Mouse (Mus musculus): Measurements from ENCODE around the gene Rheb.
"Not testable (repeated sequence)": the region's sequence is repeated elsewhere in the genome, so short reads cannot be mapped to it uniquely, and the experiment has no call there.

The Rheb gene

DNA sequence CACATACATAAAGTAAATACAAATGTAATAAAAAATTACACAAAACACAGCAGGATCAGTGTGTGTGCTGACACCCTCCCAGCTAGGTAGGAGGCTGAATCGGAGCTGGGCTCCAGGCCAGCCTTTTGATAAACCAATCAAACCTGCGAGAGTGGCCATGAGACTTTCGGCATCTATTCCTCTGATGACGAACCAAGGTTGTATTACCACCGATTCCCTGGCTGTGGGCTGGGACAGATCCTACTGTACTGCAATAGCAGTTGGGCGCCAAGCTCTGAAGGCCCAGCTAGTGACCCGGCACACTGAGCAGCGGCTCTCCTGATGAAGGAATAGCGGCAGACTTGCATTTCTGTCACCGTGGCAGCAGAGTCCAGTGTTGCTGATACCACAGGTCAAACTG lies 43.8 kb downstream of the Rheb start:
- DNase-seq (ENCODE audit: low read depth in 1 of 2, low spot score in 2 of 2), result no peak

DNA sequence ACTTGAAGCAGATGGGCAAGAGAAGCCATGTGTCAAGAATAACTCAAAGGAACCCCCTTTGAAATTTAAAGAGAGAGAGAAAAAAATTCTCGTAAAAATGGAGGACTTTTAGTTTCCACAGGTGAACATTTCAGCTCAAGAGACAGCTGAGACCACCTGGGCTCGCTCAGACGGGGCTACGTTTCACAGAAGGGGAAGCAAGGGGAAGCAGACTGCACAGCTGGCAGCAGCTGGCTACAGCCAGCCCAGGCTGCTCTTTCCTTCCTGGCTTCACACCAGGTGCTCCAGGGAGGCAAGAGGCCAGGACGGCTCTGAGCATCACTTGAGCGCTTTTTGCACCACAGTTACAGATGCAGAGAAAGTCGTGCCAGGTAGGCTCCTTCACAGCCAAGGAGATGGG lies 44.6 kb downstream of the Rheb start:
- DNase-seq (ENCODE audit: low read depth in 1 of 2, low spot score in 2 of 2), result no peak

DNA sequence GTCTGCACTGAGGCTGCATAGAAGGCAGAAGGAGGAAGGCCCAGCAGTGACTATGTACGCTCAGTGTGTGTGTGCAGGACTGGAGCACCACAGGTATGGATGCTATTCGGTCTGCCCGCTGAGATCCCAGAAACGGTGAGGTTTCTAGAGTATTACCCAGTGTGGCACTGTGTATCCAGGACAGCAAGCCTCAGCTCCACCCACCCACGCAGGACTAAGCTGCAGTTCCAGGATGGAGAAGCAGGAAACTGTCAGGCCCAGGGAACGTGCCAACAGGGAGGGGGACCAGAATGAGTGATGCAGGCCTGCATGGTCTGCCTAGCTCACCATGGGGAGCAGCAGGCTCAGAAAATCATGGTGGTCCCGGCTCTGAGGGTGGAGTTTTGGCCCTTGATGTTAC lies 49.5 kb downstream of the Rheb start:
- DNase-seq (ENCODE audit: low read depth in 1 of 2, low spot score in 2 of 2), result no peak

DNA sequence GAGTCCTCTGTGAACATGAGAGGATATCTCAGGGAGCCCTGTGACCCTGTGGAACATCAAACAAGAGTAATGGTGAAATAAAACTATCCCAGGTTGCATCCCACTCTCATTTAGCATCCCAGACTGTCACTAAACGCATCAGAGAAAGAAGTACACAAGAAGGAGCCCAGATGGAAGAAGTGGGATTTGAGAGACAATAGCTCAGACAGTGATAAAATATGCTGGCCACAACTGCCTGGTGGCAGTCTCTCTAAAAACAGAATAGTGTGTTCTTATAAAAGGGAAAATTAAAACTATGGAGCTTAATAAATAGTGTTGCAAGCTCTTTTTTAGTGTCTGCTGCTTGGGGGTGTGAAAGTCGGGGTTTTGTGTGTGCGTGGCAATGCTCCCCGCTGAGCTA lies 59.5 kb downstream of the Rheb start:
- DNase-seq (ENCODE audit: low read depth in 1 of 2, low spot score in 2 of 2), result no peak

DNA sequence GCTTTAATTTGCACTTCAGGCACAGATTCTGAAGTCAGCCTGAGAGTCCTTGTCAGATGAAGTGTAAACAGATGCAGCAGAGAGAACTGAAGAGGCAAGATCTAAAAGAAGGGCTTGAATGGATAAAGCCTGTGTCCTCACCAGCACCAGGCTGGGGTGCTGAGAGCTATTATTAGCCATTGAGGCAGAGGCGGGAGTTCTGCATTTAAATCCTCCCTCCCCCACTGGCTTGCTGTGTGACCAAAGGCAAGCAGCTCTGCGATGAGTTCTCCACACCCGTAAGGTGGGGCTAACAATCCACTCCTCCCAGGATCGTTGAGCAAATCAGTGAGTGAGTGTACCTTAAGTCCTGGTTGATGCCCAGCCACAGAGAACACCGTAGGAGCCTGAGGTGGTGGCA lies 61.4 kb downstream of the Rheb start:
- DNase-seq (ENCODE audit: low read depth in 1 of 2, low spot score in 2 of 2), result no peak

DNA sequence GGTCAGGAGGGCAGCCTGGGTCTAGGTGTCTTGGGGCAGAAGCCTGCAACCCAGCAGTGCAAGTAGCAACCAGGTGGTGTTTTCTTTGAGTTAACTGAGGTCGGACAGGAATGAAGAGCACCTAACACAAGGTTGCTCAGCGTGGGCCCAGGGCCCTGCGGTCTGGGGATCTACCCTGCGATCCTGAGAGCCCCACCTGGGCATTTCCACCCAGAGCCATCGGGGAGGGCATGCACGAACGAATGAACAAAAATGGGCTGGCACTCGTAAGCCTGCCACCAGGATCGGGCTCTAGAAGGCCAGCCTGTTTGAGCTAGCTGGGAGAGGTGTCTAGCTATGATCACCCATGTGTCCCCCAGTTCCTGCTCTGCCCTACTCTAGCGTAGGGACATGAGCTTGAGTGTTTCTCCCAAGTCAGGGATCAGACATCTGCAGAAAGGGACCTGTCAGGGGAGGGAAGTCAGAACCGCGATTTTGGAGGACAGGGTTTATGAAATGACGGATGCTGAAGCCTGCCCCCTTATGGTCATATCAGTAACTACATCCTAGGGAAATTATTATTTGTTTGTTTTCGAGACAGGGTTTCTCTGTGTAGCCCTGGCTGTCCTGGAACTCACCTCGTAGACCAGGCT lies 62.4 kb downstream of the Rheb start:
- DNase-seq (ENCODE audit: low read depth in 1 of 2, low spot score in 2 of 2), result no peak

DNA sequence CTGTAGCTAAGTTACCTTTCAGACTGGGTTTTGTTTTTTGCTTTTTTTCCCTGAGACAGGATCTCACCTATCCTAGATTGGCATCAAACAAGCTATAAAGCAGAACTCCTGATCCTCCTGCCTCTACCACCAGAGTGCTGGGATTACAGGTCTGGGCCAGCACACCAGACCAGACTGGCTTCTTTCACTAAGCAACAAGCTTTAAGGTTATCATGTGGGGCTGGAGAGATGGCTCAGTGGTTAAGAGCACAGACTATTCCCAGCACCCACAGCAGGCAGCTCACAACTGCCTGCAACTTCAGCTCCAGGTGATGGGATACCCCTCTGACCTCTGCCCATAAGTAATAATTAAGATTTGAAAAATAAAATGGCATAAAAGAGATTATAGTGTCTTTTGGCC lies 63.1 kb downstream of the Rheb start:
- no peak for DNase-seq (ENCODE audit: low read depth in 1 of 2, low spot score in 2 of 2)

DNA sequence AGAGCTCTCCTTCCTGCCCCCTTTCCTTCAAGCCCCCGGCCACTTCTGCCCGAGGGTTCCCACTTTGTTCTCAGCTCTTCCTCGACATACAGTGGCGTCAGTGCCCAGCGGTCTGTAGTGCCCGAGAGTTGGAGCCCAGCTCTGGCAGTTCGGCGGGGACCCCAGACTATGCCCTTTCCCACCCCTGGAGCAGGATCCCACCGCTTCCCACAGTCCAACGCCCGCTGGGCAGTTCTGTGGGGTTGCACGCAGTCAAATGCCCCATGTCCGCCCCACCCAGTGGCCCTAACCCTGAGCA lies 63.6 kb downstream of the Rheb start:
- DNase-seq (ENCODE audit: low read depth in 1 of 2, low spot score in 2 of 2), result no peak

DNA sequence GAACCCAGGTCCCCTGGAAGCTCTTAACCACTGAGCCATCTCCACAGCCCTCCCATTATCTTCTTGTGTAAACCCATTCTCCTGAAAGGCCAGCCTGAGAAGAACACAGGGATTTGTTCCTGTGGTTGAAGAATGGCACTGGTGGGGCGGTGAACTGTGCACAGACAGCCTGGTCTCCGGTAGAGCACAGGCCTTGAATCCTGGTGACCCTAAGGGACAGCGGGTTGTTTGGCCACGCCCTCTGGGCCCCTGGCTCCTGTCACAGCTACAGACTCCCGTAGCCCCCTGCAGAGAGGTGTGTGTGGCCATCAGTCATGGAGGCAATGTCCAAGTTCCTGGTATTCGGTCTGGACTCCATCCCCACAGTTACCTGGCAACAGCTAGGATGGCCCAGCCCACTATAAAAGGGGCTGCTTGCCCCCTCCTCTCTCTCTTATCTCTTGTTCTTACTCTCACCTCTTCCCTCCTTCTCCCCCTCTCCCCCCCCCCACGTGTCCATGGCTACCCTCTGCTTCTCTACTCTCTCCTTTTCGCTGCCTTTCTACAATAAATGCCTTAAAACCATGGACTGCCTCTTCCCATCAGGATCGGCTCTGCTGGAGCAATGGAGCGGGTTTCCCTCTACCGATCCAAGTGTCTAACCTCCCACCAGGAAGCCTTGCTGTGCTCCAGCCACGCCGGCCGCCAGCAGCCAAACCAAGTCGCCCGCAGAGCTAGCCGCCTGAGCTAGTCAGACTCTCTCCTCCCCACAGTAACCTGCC lies 64.2 kb downstream of the Rheb start:
- no peak for DNase-seq (ENCODE audit: low read depth in 1 of 2, low spot score in 2 of 2)

DNA sequence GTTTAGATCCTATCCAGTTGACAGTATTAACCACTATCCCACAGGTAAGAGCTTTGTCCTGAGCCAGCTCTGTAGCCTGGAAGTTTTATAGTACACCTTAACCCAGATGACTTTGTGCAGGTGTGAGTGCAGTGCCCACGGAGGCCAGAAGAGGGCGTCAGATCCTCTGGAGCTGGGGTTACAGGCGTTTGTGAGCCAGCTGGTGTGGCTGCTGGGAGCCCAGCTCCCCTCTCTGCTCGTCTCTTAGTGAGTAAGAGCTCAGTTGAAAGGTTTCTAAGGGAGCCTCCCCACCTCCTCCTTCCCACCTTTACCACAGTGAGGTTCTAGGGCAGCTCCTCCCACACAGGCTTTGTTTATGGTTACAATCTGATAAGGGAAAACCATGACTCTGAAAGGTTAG lies 65.7 kb downstream of the Rheb start:
- no peak for DNase-seq (ENCODE audit: low read depth in 1 of 2, low spot score in 2 of 2)

DNA sequence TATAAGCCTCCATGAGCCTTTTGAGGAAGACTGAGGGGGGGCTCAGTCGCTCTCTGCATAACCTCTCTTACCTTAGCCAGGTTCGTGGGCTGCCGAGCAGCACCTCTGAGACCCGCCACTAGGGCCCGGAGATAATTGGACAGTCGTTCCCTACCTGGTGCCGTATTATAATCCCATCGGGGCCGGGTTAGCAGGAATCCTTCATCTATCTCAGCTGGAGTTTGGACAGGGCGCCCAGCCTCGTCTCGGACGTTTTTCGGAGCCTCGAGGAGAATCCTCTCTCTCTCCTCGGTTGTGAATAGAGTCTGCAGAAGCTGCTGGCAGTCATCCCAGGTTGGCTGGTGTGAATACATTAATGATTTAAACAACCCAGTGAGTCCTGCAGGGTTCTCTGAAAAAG lies 67.9 kb downstream of the Rheb start:
- not testable (repeated sequence) for DNase-seq (ENCODE audit: low read depth in 1 of 2, low spot score in 2 of 2)

DNA sequence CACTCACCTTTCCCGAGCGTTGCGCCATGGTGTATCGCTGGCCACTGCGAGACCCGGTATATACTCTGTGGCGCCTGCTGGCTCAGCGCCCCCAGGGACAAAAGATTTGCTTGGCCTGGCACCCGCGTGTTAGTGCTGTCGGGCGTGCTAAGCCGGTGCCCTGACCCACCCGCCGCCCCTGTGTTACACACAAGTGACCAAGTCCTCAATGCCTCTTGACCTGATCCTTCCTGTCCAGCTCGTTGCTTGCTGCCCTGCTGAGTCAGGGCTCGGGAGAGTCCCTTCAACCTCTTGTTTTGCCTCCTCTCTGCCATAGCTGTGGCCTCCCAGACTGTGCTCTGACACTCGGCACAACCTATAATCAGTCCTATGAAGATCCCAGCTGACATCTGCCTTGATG lies 84.6 kb downstream of the Rheb start, which contains the start of gene Crygn:
TSS of gene Crygn (minus strand) at position 193 of the 400 bp plus-strand sequence.
- DNase-seq (ENCODE audit: low read depth in 1 of 2, low spot score in 2 of 2), result no peak

DNA sequence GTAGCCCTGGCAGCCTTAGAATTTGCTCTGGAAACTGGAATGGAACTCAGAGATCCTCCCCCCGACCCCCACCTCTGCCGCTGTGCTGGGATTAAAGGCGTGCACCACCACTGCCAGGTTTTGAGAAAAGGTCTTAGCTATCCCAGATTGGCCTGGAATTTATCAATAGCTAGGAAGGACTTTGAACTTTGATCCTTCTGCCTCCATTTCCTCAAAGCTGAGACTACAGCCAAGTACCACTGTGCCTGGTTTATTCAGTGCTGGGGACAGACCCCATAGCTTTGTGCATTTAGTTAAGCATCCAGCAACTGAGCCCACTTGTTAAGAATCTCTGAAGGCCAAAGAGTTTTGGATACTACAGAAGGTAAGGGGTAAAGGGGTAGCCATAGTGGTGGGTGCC lies 85.5 kb downstream of the Rheb start:
- no peak for DNase-seq (ENCODE audit: low read depth in 1 of 2, low spot score in 2 of 2)
